Mouse (Mus musculus) heart, embryonic 15.5 days (tissue): ENCODE measurements at regions not wholly inside any gene's neighbourhood (a gene's known extent, or its start where the extent isn't known, plus 50 kb on each side); places are given as distances from the start of the nearest gene placed in this dataset.

Experiments used
- ATAC-seq: fragments of 200-750 bp; cut with Nextera tagmentation; replicated peaks from 2 replicates; pipeline ENCODE4 v1.8.0; 2017; ENCODE audit warnings: low read depth, moderate TSS enrichment; ENCODE audit not compliant: insufficient number of reproducible peaks, insufficient read depth, low FRiP score
- H3K27ac ChIP-seq: fragments of 300-500 bp; sonication (generic); 2 replicates; pipeline ENCODE4 v1.5.1; 2015; ENCODE audit warnings: mild to moderate bottlenecking, inconsistent platforms
- H3K27me3 ChIP-seq: fragments of 300-500 bp; sonication (generic); 2 replicates; pipeline ENCODE4 v1.6.1; 2015; ENCODE audit warnings: inconsistent platforms
- H3K36me3 ChIP-seq: fragments of 300-500 bp; sonication (generic); 2 replicates; pipeline ENCODE4 v1.6.1; 2015; ENCODE audit warnings: mild to moderate bottlenecking, inconsistent platforms
- H3K4me1 ChIP-seq: fragments of 300-500 bp; sonication (generic); replicated peaks from 2 replicates; pipeline ENCODE4 v1.6.1; 2015; ENCODE audit warnings: inconsistent platforms
- H3K4me2 ChIP-seq: fragments of 300-500 bp; sonication (generic); 2 replicates; pipeline ENCODE4 v1.6.1; 2015; ENCODE audit warnings: inconsistent platforms, mild to moderate bottlenecking, moderate library complexity
- H3K4me3 ChIP-seq: fragments of 300-500 bp; sonication (generic); 2 replicates; pipeline ENCODE4 v1.5.1; 2015; ENCODE audit warnings: mild to moderate bottlenecking, inconsistent platforms
- H3K9ac ChIP-seq: fragments of 300-500 bp; sonication (generic); 2 replicates; pipeline ENCODE4 v1.6.1; 2015; ENCODE audit warnings: mild to moderate bottlenecking, inconsistent platforms
- H3K9me3 ChIP-seq: fragments of 300-500 bp; sonication (generic); replicated peaks from 2 replicates; pipeline ENCODE4 v1.6.1; 2016; ENCODE audit warnings: inconsistent platforms
- WGBS: fragments of 180-500 bp; shearing (Covaris S2); methylation state at CpG from one replicate; pipeline ENCODE4 v1.1.7; 2015; ENCODE audit warnings: mixed read lengths; 5-methylcytosine and 5-hydroxymethylcytosine counted together

- no peak for ATAC-seq
- no peak overlapping the region for H3K4me2 ChIP-seq
- H3K9ac ChIP-seq, result no peak overlapping the region
- no peaks in the 10 kb centered on the region for H3K36me3 ChIP-seq
- no peaks in the 10 kb centered on the region for H3K4me1 ChIP-seq
- WGBS, result 83% methylated on average over 5 of the region's 5 CpGs
- H3K4me3 ChIP-seq, result no peak overlapping the region
- H3K27me3 ChIP-seq, result no peaks in the 10 kb centered on the region
- H3K9me3 ChIP-seq, result no peaks in the 10 kb centered on the region
- no peak overlapping the region for H3K27ac ChIP-seq
Observed at GRCm38 (mm10) chr8:26362366-26362765, 243.0 kb downstream of the Gm45692 start.

GRCm38 (mm10) chr8:26363616-26364015 is 244.3 kb downstream of the Gm45692 start:
- no peak for ATAC-seq
- Histone ChIP-seq H3K9ac (no peak overlapping the region), H3K27ac (no peak overlapping the region), H3K4me1 (no peaks in the 10 kb centered on the region), H3K36me3 (no peaks in the 10 kb centered on the region), H3K4me3 (no peak overlapping the region), H3K27me3 (no peaks in the 10 kb centered on the region), H3K4me2 (no peak overlapping the region), H3K9me3 (no peaks in the 10 kb centered on the region)
- 74% methylated on average over 4 of the region's 4 CpGs for WGBS

GRCm38 (mm10) chr8:26364637-26365036 is 245.3 kb downstream of the Gm45692 start:
- Histone ChIP-seq H3K4me2 (no peak overlapping the region), H3K9ac (no peak overlapping the region), H3K27me3 (no peaks in the 10 kb centered on the region), H3K9me3 (no peaks in the 10 kb centered on the region), H3K27ac (no peak overlapping the region), H3K36me3 (no peaks in the 10 kb centered on the region), H3K4me3 (no peak overlapping the region), H3K4me1 (no peaks in the 10 kb centered on the region)
- 70% methylated on average over 4 of the region's 4 CpGs for WGBS
- ATAC-seq, result no peak

GRCm38 (mm10) chr8:26380668-26381067 is 261.3 kb downstream of the Gm45692 start:
- no peaks in the 10 kb centered on the region for H3K27me3 ChIP-seq
- no peaks in the 10 kb centered on the region; the same call in 1 of the 2 replicates for H3K9me3 ChIP-seq
- no peak for ATAC-seq
- no peak overlapping the region for H3K4me3 ChIP-seq
- no peak overlapping the region for H3K9ac ChIP-seq
- H3K27ac ChIP-seq, result no peak overlapping the region
- 32% methylated on average over 3 of the region's 3 CpGs for WGBS
- H3K4me1 ChIP-seq, result peaks cover 6% of the 10 kb centered on the region; the same call in 1 of the 2 replicates
- no peaks in the 10 kb centered on the region for H3K36me3 ChIP-seq
- H3K4me2 ChIP-seq, result no peak overlapping the region

- Histone ChIP-seq H3K9me3 (no peaks in the 10 kb centered on the region; the same call in 1 of the 2 replicates), H3K36me3 (no peaks in the 10 kb centered on the region), H3K4me1 (peaks cover 6% of the 10 kb centered on the region; the same call in 1 of the 2 replicates), H3K27me3 (no peaks in the 10 kb centered on the region), H3K4me3 (no peak overlapping the region), H3K9ac (no peak overlapping the region), H3K27ac (no peak overlapping the region), H3K4me2 (no peak overlapping the region)
- WGBS, result 86% methylated on average over 7 of the region's 7 CpGs
- no peak for ATAC-seq
Observed at GRCm38 (mm10) chr8:26382426-26382825, 263.1 kb downstream of the Gm45692 start.

- Histone ChIP-seq H3K4me2 (no peak overlapping the region), H3K36me3 (no peaks in the 10 kb centered on the region), H3K27me3 (no peaks in the 10 kb centered on the region), H3K9ac (no peak overlapping the region), H3K9me3 (no peaks in the 10 kb centered on the region), H3K4me3 (no peak overlapping the region), H3K27ac (no peak overlapping the region), H3K4me1 (peaks cover 6% of the 10 kb centered on the region; the same call in 1 of the 2 replicates)
- WGBS, result 53% methylated on average over 3 of the region's 3 CpGs
- no peak for ATAC-seq
Observed at GRCm38 (mm10) chr8:26383886-26384285, 264.6 kb downstream of the Gm45692 start.

- no peaks in the 10 kb centered on the region for H3K36me3 ChIP-seq
- no peak overlapping the region for H3K4me3 ChIP-seq
- no peak overlapping the region for H3K4me2 ChIP-seq
- no peaks in the 10 kb centered on the region for H3K9me3 ChIP-seq
- H3K4me1 ChIP-seq, result peaks cover 6% of the 10 kb centered on the region; the same call in 1 of the 2 replicates
- 13% methylated on average over 3 of the region's 3 CpGs for WGBS
- H3K9ac ChIP-seq, result no peak overlapping the region
- no peak for ATAC-seq
- H3K27me3 ChIP-seq, result no peaks in the 10 kb centered on the region
- no peak overlapping the region for H3K27ac ChIP-seq
Observed at GRCm38 (mm10) chr8:26384305-26384993, 265.1 kb downstream of the Gm45692 start.

- Histone ChIP-seq H3K9ac (no peak overlapping the region), H3K36me3 (no peaks in the 10 kb centered on the region), H3K27me3 (no peaks in the 10 kb centered on the region), H3K27ac (no peak overlapping the region), H3K9me3 (no peaks in the 10 kb centered on the region), H3K4me1 (peaks cover 6% of the 10 kb centered on the region; the same call in 1 of the 2 replicates), H3K4me2 (no peak overlapping the region), H3K4me3 (no peak overlapping the region)
- WGBS, result 43% methylated on average over 6 of the region's 6 CpGs
- ATAC-seq, result no peak
Observed at GRCm38 (mm10) chr8:26384994-26385345, 265.6 kb downstream of the Gm45692 start.

GRCm38 (mm10) chr8:26395061-26395460 is 275.7 kb downstream of the Gm45692 start:
- no peaks in the 10 kb centered on the region for H3K27me3 ChIP-seq
- H3K9me3 ChIP-seq, result no peaks in the 10 kb centered on the region
- no peaks in the 10 kb centered on the region for H3K4me1 ChIP-seq
- H3K9ac ChIP-seq, result no peak overlapping the region
- no peak overlapping the region for H3K27ac ChIP-seq
- ATAC-seq, result no peak
- H3K4me3 ChIP-seq, result no peak overlapping the region
- whole genome bisulfite sequencing, result 48% methylated on average over 6 of the region's 6 CpGs
- H3K36me3 ChIP-seq, result no peaks in the 10 kb centered on the region
- no peak overlapping the region for H3K4me2 ChIP-seq

- Histone ChIP-seq H3K27ac (no peak overlapping the region), H3K4me1 (no peaks in the 10 kb centered on the region), H3K36me3 (no peaks in the 10 kb centered on the region), H3K9me3 (no peaks in the 10 kb centered on the region), H3K4me2 (no peak overlapping the region), H3K9ac (no peak overlapping the region), H3K27me3 (no peaks in the 10 kb centered on the region), H3K4me3 (no peak overlapping the region)
- ATAC-seq, result no peak
- WGBS, result 83% methylated on average over 6 of the region's 6 CpGs
Observed at GRCm38 (mm10) chr8:26420002-26420401, 300.7 kb downstream of the Gm45692 start.

- Histone ChIP-seq H3K4me3 (no peak overlapping the region), H3K9ac (no peak overlapping the region), H3K36me3 (no peaks in the 10 kb centered on the region), H3K27me3 (no peaks in the 10 kb centered on the region), H3K4me2 (no peak overlapping the region), H3K9me3 (no peaks in the 10 kb centered on the region), H3K27ac (no peak overlapping the region), H3K4me1 (no peaks in the 10 kb centered on the region)
- 77% methylated on average over 10 of the region's 10 CpGs for WGBS
- no peak for ATAC-seq
Observed at GRCm38 (mm10) chr8:26420536-26420935, 301.2 kb downstream of the Gm45692 start.

- ATAC-seq, result no peak
- Histone ChIP-seq H3K9ac (no peak overlapping the region), H3K4me3 (no peak overlapping the region), H3K9me3 (no peaks in the 10 kb centered on the region), H3K36me3 (no peaks in the 10 kb centered on the region), H3K27ac (no peak overlapping the region), H3K4me1 (no peaks in the 10 kb centered on the region), H3K4me2 (no peak overlapping the region), H3K27me3 (no peaks in the 10 kb centered on the region)
- WGBS, result 89% methylated on average over 7 of the region's 7 CpGs
Observed at GRCm38 (mm10) chr8:26427311-26427710, 308.0 kb downstream of the Gm45692 start.
